Mouse (Mus musculus) left cerebral cortex, adult 11 months (tissue): Measurements from ENCODE around the gene 4930430A15Rik.

Experiments used
- DNase-seq: peaks from one replicate; pipeline ENCODE4 v3.0.0; 2022; ENCODE audit warnings: low spot score

Gene 4930430A15Rik

DNA sequence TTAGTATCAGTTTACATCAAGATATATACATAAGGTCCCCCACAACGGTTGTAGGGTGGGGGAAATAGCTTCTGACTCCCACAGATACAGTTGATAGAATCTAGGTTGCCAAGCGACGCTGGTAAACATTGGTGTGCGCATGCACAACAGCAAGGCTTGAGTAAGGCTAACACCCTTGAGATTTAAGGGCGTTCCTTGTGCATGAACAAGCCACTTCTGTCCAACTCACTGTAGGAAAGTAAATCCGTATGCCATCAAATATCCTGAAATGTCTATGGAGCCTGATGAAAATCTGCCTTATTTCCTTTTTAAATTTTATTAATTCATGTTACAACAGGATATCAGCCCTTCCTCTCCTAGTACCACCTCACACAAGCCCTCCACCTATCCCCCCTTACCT lies at the start of gene 4930430A15Rik:
Gene 4930430A15Rik (minus strand): TSS at position 101 of the 400 bp plus-strand sequence.
- no peak for DNase-seq

DNA sequence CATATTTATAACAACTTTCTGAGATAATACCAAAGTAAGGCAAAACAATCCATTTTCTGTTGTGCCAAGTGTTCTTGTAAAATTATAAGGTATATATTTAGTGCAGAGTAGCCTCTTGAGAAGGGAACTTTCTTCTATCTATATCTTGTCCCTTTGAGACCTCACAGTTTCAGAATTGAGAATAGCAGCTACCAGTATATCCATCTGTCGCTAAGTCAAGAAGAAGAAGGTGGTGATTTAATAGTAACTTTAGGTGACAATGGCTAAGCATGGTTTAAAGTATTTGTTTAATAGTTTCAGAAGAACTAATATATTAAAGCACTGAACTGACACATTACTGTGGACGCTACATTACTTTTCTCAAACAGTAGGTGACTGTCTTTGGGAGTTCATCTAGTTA lies 44.6 kb upstream of the 4930430A15Rik start, which contains the start of gene Olfr1277:
Gene Olfr1277 (minus strand): TSS at position 101 of the 400 bp plus-strand sequence.
- no peak for DNase-seq

DNA sequence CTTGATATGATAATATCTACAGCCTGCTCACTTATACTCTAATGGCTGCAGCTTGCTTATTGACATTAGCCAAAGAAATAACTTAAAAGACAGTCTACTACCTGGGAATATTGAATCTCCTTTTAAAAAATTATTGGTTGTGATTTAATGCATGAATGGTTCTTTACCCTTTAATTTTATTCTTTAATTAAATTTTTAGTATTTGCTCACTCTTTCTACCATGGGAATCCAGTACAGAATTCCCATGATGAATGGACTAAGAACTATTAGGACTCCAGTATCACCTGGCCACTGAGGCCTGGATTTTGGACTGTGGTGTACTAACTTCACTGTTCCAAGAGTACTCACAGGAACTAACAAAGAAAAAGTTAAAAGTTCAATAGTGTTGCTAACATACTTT lies 24.8 kb upstream of the 4930430A15Rik start, which contains the start of gene Olfr1276:
Gene Olfr1276 (plus strand): TSS at position 301 of the 400 bp plus-strand sequence.
- no peak for DNase-seq

GRCm38 (mm10) chr2:111235186-111235585 lies 5.8 kb upstream of the 4930430A15Rik start, which contains the start of gene Olfr1275:
Olfr1275 (minus strand) TSS chr2:111235286.
- DNase-seq = no peak

DNA sequence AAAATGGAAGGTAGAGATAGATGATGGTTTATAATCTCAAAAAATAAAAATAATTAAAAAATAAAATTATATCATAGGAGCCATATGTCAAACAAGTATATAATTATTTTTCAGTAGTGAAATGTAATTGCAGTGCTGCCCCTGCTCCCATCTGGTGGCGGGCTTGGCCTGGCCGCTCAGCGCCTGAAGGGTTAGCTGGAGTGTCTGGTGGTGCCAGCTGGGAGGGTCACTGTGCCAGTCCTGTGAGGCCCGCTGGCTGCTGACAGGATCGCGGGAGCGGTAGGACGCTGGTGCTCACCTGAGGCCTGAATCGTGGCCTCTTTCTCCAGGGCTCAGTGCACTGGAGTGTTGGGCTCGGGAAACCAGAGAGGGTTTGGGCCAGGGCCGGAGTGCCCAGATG lies 47.3 kb downstream of the 4930430A15Rik start:
- no peak for DNase-seq

DNA sequence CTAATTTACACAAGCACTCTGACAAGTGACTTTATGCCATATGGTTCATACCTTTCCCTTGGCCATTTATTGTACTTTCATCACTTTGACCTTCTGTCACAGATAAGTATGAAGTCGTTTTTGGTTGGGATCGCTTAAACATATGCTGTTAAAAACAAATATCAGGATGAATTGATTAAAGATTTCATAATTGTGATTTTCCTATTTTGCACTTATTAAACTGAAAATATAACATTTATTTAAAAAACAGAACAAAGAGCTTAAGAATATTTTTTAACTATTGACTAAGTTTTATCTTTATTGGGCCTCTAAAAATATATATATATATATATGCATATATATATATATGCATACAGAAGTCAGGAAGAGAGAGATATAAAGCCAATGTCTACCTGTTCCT lies 76.6 kb downstream of the 4930430A15Rik start, which contains the start of gene Gm15130:
Gene Gm15130 (minus strand): TSS at position 101 of the 400 bp plus-strand sequence.
- no peak for DNase-seq

DNA sequence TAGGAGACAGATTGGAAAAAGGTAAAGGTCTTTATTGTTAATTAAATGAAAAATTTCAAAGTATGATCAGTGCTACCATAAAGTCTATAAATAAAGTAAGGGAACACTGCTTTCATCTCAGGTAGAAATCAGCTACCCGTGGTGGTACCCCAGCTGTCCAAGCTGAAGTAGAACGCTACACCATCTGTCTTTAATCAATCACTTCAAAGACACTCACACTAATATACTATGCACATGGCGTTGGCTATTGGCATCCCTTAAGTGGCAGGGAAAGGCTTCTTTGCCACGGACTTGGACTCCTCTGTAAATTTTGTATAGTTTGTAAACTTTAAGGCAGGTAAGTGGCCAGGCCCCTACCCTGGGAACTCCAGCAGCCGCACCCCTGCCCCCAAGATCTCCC lies 93.7 kb downstream of the 4930430A15Rik start:
- no peak for DNase-seq
